In genomic region chr2:173542716-173543115, GRCm38 (mm10) we compare ENCODE assay signal across 35 mouse cellular contexts. TPM values are rescaled to one million over a fixed set of nuclear protein-coding genes. Genes with fewer than 3 reads are reported as not detected.
A peak's percentile ranks its signal among the peaks of the same experiment; 100 is the strongest.
DNase-seq lines count a peak whose midpoint lies in the region.
"Had no signal": no experiment of that assay in that cellular context is flagged by ENCODE, and none has a peak within 500 bp of the region (broad histone marks: within the 10 kb centered on the region; RNA-seq: fewer than 3 reads in every experiment).

No protein-coding gene starts in this region.

- DNase-seq in adrenal gland, adult 2 months: peak; percentile 63
- no peak for DNase-seq in adrenal gland, adult 18-20 months (ENCODE audit: low spot score in 2 of 2)
- DNase-seq in adrenal gland, adult 8-10 months: peak; percentile 32
- DNase-seq in adrenal gland, postnatal 14 days: peak; percentile 60
- DNase-seq in spleen, adult 12 weeks (ENCODE audit: low spot score): no peak
- DNase-seq in thymus, adult 18-20 months: no peak
- DNase-seq: B cell, adult 2 months; cerebellum, adult 18-20 months; cerebellum, adult 9-11 months; cerebellum, postnatal 36 days; embryo, embryonic 11 days; gastrocnemius, postnatal 10 days; gastrocnemius, postnatal 36 days; heart, adult 2 months; kidney, adult 2 months had no signal

RNA-seq across cellular contexts. Expression of gene 1700021F07Rik, which starts 20.3 kb away (rescaled TPM):
- not detected for total RNA-seq in adrenal gland, adult 2 months (2021)
- polyA plus RNA-seq in adrenal gland, adult 2 months (2012; rRNA removed): not detected in 2 replicates
- not detected for total RNA-seq in adrenal gland, adult 18-20 months (2021)
- total RNA-seq in adrenal gland, adult 8-10 months (2022): not detected
- not detected in 2 replicates for total RNA-seq in adrenal gland, postnatal 14 days (2021)
- total RNA-seq: CH12.LX; G1E; gastrocnemius, adult 18-20 months; gastrocnemius, postnatal 10 days; gastrocnemius, postnatal 36 days; granulocyte monocyte progenitor cell, adult 5-6 weeks; heart, adult 2 months; heart, postnatal 25 days; hematopoietic stem cell, adult 5-6 weeks had no signal
- polyA plus RNA-seq: cortical plate, adult 2 months; embryonic facial prominence, embryonic 10.5 days; embryonic facial prominence, embryonic 13.5 days; erythroblast, embryonic 14.5 days; forebrain, embryonic 13.5 days; forebrain, embryonic 16.5 days; G1E; heart, adult 2 months; heart, embryonic 10.5 days; heart, embryonic 13.5 days; heart, embryonic 16.5 days; hindbrain, embryonic 12.5 days; hindbrain, embryonic 15.5 days; intestine, embryonic 14.5 days; intestine, postnatal 0 days; kidney, adult 2 months; Patski had no signal

RNA-seq across cellular contexts. Expression of gene Ankrd60, which starts 35.4 kb away (rescaled TPM):
- not detected for total RNA-seq in adrenal gland, adult 2 months (2021)
- polyA plus RNA-seq in adrenal gland, adult 2 months (2012; rRNA removed): not detected in 2 replicates
- not detected for total RNA-seq in adrenal gland, adult 18-20 months (2021)
- total RNA-seq in adrenal gland, adult 8-10 months (2022): not detected
- total RNA-seq in adrenal gland, postnatal 14 days (2021): not detected in 2 replicates
- total RNA-seq: CH12.LX; G1E; gastrocnemius, adult 18-20 months; gastrocnemius, postnatal 10 days; gastrocnemius, postnatal 36 days; granulocyte monocyte progenitor cell, adult 5-6 weeks; heart, adult 2 months; heart, postnatal 25 days; hematopoietic stem cell, adult 5-6 weeks had no signal
- polyA plus RNA-seq: cortical plate, adult 2 months; embryonic facial prominence, embryonic 10.5 days; embryonic facial prominence, embryonic 13.5 days; erythroblast, embryonic 14.5 days; forebrain, embryonic 13.5 days; forebrain, embryonic 16.5 days; G1E; heart, adult 2 months; heart, embryonic 10.5 days; heart, embryonic 13.5 days; heart, embryonic 16.5 days; hindbrain, embryonic 12.5 days; hindbrain, embryonic 15.5 days; intestine, embryonic 14.5 days; intestine, postnatal 0 days; Patski had no signal

Comparison
In these comparisons a context has a peak if more than half of its experiments do, and no peak if none do; other contexts are left out.
1. DNase-seq: peak in adrenal gland, adult 2 months (single experiment), adrenal gland, adult 8-10 months (single experiment) and adrenal gland, postnatal 14 days (single experiment); none in adrenal gland, adult 18-20 months (0 of 2), spleen, adult 12 weeks (single experiment) and thymus, adult 18-20 months (0 of 2).